Mouse (Mus musculus) embryonic facial prominence, embryonic 11.5 days (tissue): ENCODE results near the gene Dnajc9. TPM values are rescaled to one million over a fixed set of nuclear protein-coding genes. Genes with fewer than 3 reads are reported as not detected.
A peak's percentile ranks its signal among the peaks of the same experiment; 100 is the strongest.

Experiments
- ATAC-seq: fragments of 200-750 bp; cut with Nextera tagmentation; replicated peaks from 2 replicates; pipeline ENCODE4 v1.8.0; 2017; ENCODE audit warnings: low read depth; ENCODE audit not compliant: insufficient number of reproducible peaks, low FRiP score, low TSS enrichment
- DNase-seq: peaks from one replicate; pipeline ENCODE4 v3.0.0-alpha.2; 2015; ENCODE audit warnings: low spot score
- H3K27ac ChIP-seq: fragments of 300-500 bp; sonication (generic); replicated peaks from 2 replicates; pipeline ENCODE4 v1.5.1; 2014; ENCODE audit warnings: mild to moderate bottlenecking, low read depth, low read length, control low read depth
- H3K27me3 ChIP-seq: fragments of 300-500 bp; sonication (generic); 2 replicates; pipeline ENCODE4 v1.6.1; 2014; ENCODE audit warnings: mild to moderate bottlenecking, low read length, moderate library complexity, mixed read lengths; ENCODE audit not compliant: control insufficient read depth, insufficient read depth
- H3K36me3 ChIP-seq: fragments of 300-500 bp; sonication (generic); replicated peaks from 2 replicates; pipeline ENCODE4 v1.6.1; 2014; ENCODE audit warnings: low read depth, mild to moderate bottlenecking, low read length, moderate library complexity, mixed read lengths; ENCODE audit not compliant: control insufficient read depth, insufficient read depth
- H3K4me1 ChIP-seq: fragments of 300-500 bp; sonication (generic); 2 replicates; pipeline ENCODE4 v1.6.1; 2014; ENCODE audit warnings: low read length, mixed read lengths; ENCODE audit not compliant: control insufficient read depth, insufficient read depth
- H3K4me2 ChIP-seq: fragments of 300-500 bp; sonication (generic); 2 replicates; pipeline ENCODE4 v1.6.1; 2014; ENCODE audit warnings: low read depth, mild to moderate bottlenecking, control low read depth, low read length, moderate library complexity
- H3K4me3 ChIP-seq: fragments of 300-500 bp; sonication (generic); 2 replicates; pipeline ENCODE4 v1.5.1; 2014; ENCODE audit warnings: low read depth, low read length, control low read depth
- H3K9ac ChIP-seq: fragments of 300-500 bp; sonication (generic); replicated peaks from 2 replicates; pipeline ENCODE4 v1.6.1; 2014; ENCODE audit warnings: mild to moderate bottlenecking, control low read depth, low read length
- H3K9me3 ChIP-seq: fragments of 300-500 bp; sonication (generic); replicated peaks from 2 replicates; pipeline ENCODE4 v1.6.1; 2016; ENCODE audit warnings: mild to moderate bottlenecking, low read length, inconsistent platforms, mixed read lengths; ENCODE audit not compliant: control insufficient read depth
- WGBS: fragments of 180-500 bp; shearing (Covaris S2); extraction: QIAGEN DNeasy Blood & Tissue Kit; methylation state at CpG from one replicate; pipeline ENCODE4 v1.1.7; 2014; 5-methylcytosine and 5-hydroxymethylcytosine counted together
- polyA plus RNA-seq: library from polyadenylated mRNA; unstranded; fragments of >200 nt; fragmentation: Nextera tagmentation; extraction: Ambion mirVana; gene quantifications from 2 replicates; pipeline ENCODE4 v1.2.1, GENCODE M21; 2014

The Dnajc9 gene
- polyA plus RNA-seq, 1 experiment from 2014 or later = 274 TPM

GRCm38 (mm10) chr14:20400071-20400470 is 11.4 kb upstream of the Dnajc9 start:
- Histone ChIP-seq H3K9ac (no peak overlapping the region), H3K4me1 (no peaks in the 10 kb centered on the region), H3K36me3 (no peaks in the 10 kb centered on the region), H3K4me2 (no peak overlapping the region), H3K27ac (no peak overlapping the region), H3K4me3 (no peak overlapping the region), H3K27me3 (no peaks in the 10 kb centered on the region), H3K9me3 (no peaks in the 10 kb centered on the region)
- DNase-seq (peak; percentile 60), ATAC-seq (no peak)
- WGBS = 61% methylated on average over 1 of the region's 1 CpGs

GRCm38 (mm10) chr14:20398864-20399263 is 10.2 kb upstream of the Dnajc9 start:
- no peaks in the 10 kb centered on the region for H3K4me1 ChIP-seq
- WGBS = 42% methylated on average over 4 of the region's 4 CpGs
- DNase-seq = peak; percentile 28

GRCm38 (mm10) chr14:20397220-20397619 is 8.5 kb upstream of the Dnajc9 start:
- H3K4me2 ChIP-seq = no peak overlapping the region
- H3K36me3 ChIP-seq = no peaks in the 10 kb centered on the region
- DNase-seq (no peak), ATAC-seq (no peak)
- WGBS = 86% methylated on average over 9 of the region's 9 CpGs
- H3K27ac ChIP-seq = no peak overlapping the region
- no peak overlapping the region for H3K4me3 ChIP-seq
- H3K4me1 ChIP-seq = no peaks in the 10 kb centered on the region
- no peaks in the 10 kb centered on the region for H3K9me3 ChIP-seq
- H3K9ac ChIP-seq = no peak overlapping the region
- H3K27me3 ChIP-seq = no peaks in the 10 kb centered on the region

More at GRCm38 (mm10) chr14:20398864-20399263, 10.2 kb upstream of the Dnajc9 start:
- no peaks in the 10 kb centered on the region for H3K36me3 ChIP-seq
- no peak overlapping the region for H3K4me3 ChIP-seq
- no peak overlapping the region for H3K27ac ChIP-seq
- ATAC-seq = no peak
- H3K4me2 ChIP-seq = no peak overlapping the region
- no peaks in the 10 kb centered on the region for H3K9me3 ChIP-seq
- no peaks in the 10 kb centered on the region for H3K27me3 ChIP-seq
- no peak overlapping the region for H3K9ac ChIP-seq

GRCm38 (mm10) chr14:20393205-20393913 is 4.6 kb upstream of the Dnajc9 start, which contains the start of gene Mrps16:
Mrps16 (minus strand) TSS chr14:20393634.
- ATAC-seq (peak; percentile 96), DNase-seq (peak; percentile 98)
- Histone ChIP-seq H3K9ac (peak within 1 kb of the TSS; percentile 88), H3K27ac (peak within 1 kb of the TSS; percentile 70), H3K9me3 (no peaks in the 10 kb centered on the region), H3K4me3 (peak within 1 kb of the TSS; percentile 71), H3K27me3 (no peaks in the 10 kb centered on the region), H3K36me3 (no peaks in the 10 kb centered on the region), H3K4me1 (no peaks in the 10 kb centered on the region), H3K4me2 (peak within 1 kb of the TSS; percentile 58)
- under 1% methylated on average over 68 of the region's 68 CpGs for WGBS

GRCm38 (mm10) chr14:20392326-20392725 is 3.6 kb upstream of the Dnajc9 start:
- Histone ChIP-seq H3K4me2 (no peak overlapping the region), H3K27ac (no peak overlapping the region), H3K36me3 (no peaks in the 10 kb centered on the region), H3K9ac (no peak overlapping the region), H3K4me3 (no peak overlapping the region), H3K4me1 (no peaks in the 10 kb centered on the region), H3K9me3 (no peaks in the 10 kb centered on the region), H3K27me3 (no peaks in the 10 kb centered on the region)
- no peak for DNase-seq
- 81% methylated on average over 3 of the region's 4 CpGs for WGBS
- ATAC-seq = no peak

GRCm38 (mm10) chr14:20389446-20390079 is 853 bp upstream of the Dnajc9 start:
- no peaks in the 10 kb centered on the region for H3K9me3 ChIP-seq
- H3K27ac ChIP-seq = no peak overlapping the region
- H3K27me3 ChIP-seq = no peaks in the 10 kb centered on the region
- H3K4me2 ChIP-seq = no peak overlapping the region
- H3K36me3 ChIP-seq = no peaks in the 10 kb centered on the region; the same call in 1 of the 2 replicates
- H3K4me1 ChIP-seq = no peaks in the 10 kb centered on the region
- ATAC-seq = no peak
- DNase-seq = no peak
- 89% methylated on average over 8 of the region's 8 CpGs for WGBS
- H3K9ac ChIP-seq = no peak overlapping the region
- H3K4me3 ChIP-seq = no peak overlapping the region

- ATAC-seq = no peak
- 90% methylated on average over 9 of the region's 9 CpGs for WGBS
- no peak overlapping the region for H3K4me3 ChIP-seq
Measured at GRCm38 (mm10) chr14:20379753-20380430, 8.8 kb downstream of the Dnajc9 start.

More at GRCm38 (mm10) chr14:20379753-20380430, 8.8 kb downstream of the Dnajc9 start:
- Histone ChIP-seq H3K4me2 (no peak overlapping the region), H3K4me1 (no peaks in the 10 kb centered on the region), H3K27me3 (no peaks in the 10 kb centered on the region), H3K27ac (no peak overlapping the region), H3K9me3 (no peaks in the 10 kb centered on the region), H3K36me3 (peaks cover 7% of the 10 kb centered on the region), H3K9ac (no peak overlapping the region)
- DNase-seq = no peak
